Mouse (Mus musculus) C2C12 (cell line): ENCODE data around the gene Csrnp1. TPM values are rescaled to one million over a fixed set of nuclear protein-coding genes. Genes with fewer than 3 reads are reported as not detected.

ENCODE experiments used
- H3K27me3 ChIP-seq: one replicate; pipeline ENCODE4 v1.6.1; 2011; ENCODE audit not compliant: control insufficient read depth, insufficient read depth, insufficient read length
- H3K36me3 ChIP-seq: one replicate; pipeline ENCODE4 v1.6.1; 2011; ENCODE audit not compliant: control insufficient read depth, insufficient read depth
- H3K4me3 ChIP-seq: one replicate; pipeline ENCODE4 v1.5.1; 2011; ENCODE audit warnings: mild to moderate bottlenecking, control low read depth; ENCODE audit not compliant: poor library complexity, insufficient read depth, severe bottlenecking
- H3K79me2 ChIP-seq: one replicate; pipeline ENCODE4 v1.6.1; 2011; ENCODE audit not compliant: control insufficient read depth, insufficient read depth
- H3K79me3 ChIP-seq: one replicate; pipeline ENCODE4 v1.6.1; 2011; ENCODE audit warnings: low read depth, control low read depth
- H3ac ChIP-seq: one replicate; pipeline ENCODE3; 2011; ENCODE audit warnings: low read depth; ENCODE audit not compliant: control insufficient read depth, insufficient read length
- CEBPB ChIP-seq: IDR thresholded peaks from one replicate; pipeline ENCODE4 v1.6.1; 2011; ENCODE audit warnings: low read depth, mild to moderate bottlenecking, control low read depth, moderate library complexity
- CTCF ChIP-seq: IDR thresholded peaks from one replicate; pipeline ENCODE4 v1.5.1; 2011; ENCODE audit not compliant: control insufficient read depth, insufficient read depth, insufficient read length
- FOSL1 ChIP-seq: IDR thresholded peaks from one replicate; pipeline ENCODE4 v1.8.0; 2011; ENCODE audit warnings: mild to moderate bottlenecking, low read length; ENCODE audit not compliant: poor library complexity, insufficient read depth, severe bottlenecking
- MAX ChIP-seq: IDR thresholded peaks from one replicate; pipeline ENCODE4 v1.6.1; 2011; ENCODE audit warnings: mild to moderate bottlenecking, control low read depth
- MYOD1 ChIP-seq: IDR thresholded peaks from one replicate; pipeline ENCODE4 v1.6.1; 2011; ENCODE audit warnings: low read depth; ENCODE audit not compliant: control insufficient read depth, insufficient read length
- MYOG ChIP-seq: IDR thresholded peaks from one replicate; pipeline ENCODE4 v1.6.1; 2011; ENCODE audit not compliant: control insufficient read depth, insufficient read length; ENCODE audit errors: extremely low read depth
- USF1 ChIP-seq: IDR thresholded peaks from one replicate; pipeline ENCODE4 v1.6.1; 2011; ENCODE audit warnings: low read depth, mild to moderate bottlenecking, control low read depth, moderate library complexity
- polyA plus RNA-seq: library from polyadenylated mRNA; unstranded; fragments of >200 nt; fragmentation: generic; extraction: Trizol; gene quantifications from one replicate; pipeline ENCODE4 v1.2.1, GENCODE M21; 2012; ENCODE audit warnings: missing spikeins

The Csrnp1 gene
- polyA plus RNA-seq, 1 experiment = 21.2 TPM

DNA sequence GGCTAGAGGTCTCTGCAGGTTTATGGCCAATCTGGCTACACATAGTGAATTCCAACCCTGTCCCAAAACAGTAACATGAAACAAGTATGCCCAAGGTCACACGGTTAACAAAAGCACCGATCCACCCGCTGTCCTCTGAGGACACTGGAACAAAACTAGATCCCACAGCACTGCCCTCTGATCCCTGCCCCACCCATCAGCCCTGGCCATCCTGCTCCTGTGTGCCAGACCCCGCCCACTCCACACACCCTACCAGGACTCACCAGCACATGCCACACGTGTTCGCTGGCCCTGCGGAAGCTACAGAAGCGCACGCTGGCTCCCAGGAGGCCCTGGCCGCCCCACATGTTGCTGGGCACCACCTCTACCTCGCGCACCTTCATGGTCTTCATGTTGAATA is 52.1 kb downstream of the Csrnp1 start:
- no peak for TF ChIP-seq USF1
- Histone ChIP-seq H3K27me3 (no peaks in the 10 kb centered on the region), H3K36me3 (peaks cover 6% of the 10 kb centered on the region), H3K4me3 (no peak overlapping the region), H3K79me3 (no peaks in the 10 kb centered on the region), H3K79me2 (peaks cover 8% of the 10 kb centered on the region), H3ac (no peak overlapping the region)

DNA sequence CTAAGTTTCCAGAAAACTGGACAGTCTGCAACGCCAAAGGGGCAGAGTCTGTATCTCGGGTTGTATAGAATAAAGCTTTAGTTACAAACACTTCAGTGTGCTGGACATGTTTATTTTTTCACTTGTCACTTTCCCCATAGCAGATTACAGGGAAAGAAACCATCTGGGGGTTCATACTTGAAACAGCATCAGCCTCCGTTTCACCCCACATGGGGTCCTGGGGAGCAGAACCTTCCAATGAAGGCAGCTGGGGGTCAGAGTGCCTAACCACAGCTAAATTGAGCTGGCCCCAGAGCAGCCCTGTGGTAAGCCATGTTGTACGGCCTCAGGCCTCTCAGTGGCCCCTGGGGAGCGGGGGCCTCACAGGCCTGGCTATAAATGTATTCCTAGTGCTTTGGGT is 58.0 kb downstream of the Csrnp1 start:
- H3ac ChIP-seq = no peak overlapping the region
- TF ChIP-seq MYOG (no peak), MAX (no peak)
- no peak overlapping the region for H3K4me3 ChIP-seq
- H3K79me3 ChIP-seq = no peaks in the 10 kb centered on the region
- no peaks in the 10 kb centered on the region for H3K27me3 ChIP-seq
- H3K79me2 ChIP-seq = no peaks in the 10 kb centered on the region
- H3K36me3 ChIP-seq = peaks cover 31% of the 10 kb centered on the region

DNA sequence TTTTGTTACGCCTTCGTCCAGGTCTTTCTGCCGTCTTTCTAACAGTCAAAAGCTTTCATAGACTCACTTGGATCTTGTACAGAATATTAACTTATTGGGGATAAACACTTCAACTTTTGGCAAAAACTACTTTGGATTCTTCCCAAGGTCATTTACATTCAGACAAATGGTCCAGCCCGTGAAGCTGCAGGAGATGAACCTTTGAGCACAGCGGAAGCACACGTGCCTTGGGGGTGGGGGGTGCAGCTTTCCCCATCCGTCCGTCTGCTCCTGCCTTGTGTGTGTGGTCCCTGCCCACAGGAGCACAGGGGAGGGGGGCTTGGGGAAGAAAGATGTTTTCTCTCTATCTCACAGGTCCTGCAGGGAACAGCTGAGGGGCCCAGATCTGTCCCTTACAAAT is 58.7 kb downstream of the Csrnp1 start:
- Histone ChIP-seq H3K36me3 (peaks cover 30% of the 10 kb centered on the region), H3K79me2 (no peaks in the 10 kb centered on the region), H3K27me3 (no peaks in the 10 kb centered on the region), H3K4me3 (no peak overlapping the region), H3ac (no peak overlapping the region), H3K79me3 (no peaks in the 10 kb centered on the region)
- TF ChIP-seq FOSL1 (no peak), CEBPB (no peak), MYOD1 (no peak), MYOG (no peak), MAX (no peak), USF1 (no peak), CTCF (no peak)

DNA sequence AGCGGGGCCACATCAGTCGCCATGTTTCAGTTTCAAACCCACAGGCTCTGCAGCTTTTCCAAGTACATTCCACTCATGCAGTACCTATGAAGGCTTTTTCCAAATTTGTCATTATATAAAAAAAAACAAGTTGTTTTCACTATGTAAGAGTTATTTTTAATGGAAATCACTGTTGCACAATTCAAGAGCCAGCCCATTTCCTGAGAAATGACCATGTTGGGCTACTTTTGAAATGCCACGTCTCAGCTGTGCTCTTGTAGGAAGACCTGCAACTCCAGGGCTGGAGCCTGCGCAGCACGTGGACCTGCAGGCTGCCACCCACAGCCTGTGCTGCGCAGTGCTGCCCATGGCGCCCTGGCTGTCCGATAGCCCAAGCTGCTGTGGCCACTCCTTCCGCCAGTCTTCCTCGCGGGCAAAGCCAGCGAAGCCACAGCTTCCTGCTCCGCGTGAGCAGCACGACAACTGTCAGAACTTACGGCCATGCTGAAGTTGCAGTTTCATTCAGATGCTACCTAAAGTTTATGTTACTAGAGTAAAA is 59.3 kb downstream of the Csrnp1 start:
- Histone ChIP-seq H3K79me2 (no peaks in the 10 kb centered on the region), H3K79me3 (no peaks in the 10 kb centered on the region), H3K36me3 (peaks cover 25% of the 10 kb centered on the region), H3K4me3 (no peak overlapping the region), H3ac (no peak overlapping the region), H3K27me3 (no peaks in the 10 kb centered on the region)
- TF ChIP-seq CTCF (no peak), FOSL1 (no peak), USF1 (no peak), CEBPB (no peak), MAX (no peak), MYOG (no peak), MYOD1 (no peak)

DNA sequence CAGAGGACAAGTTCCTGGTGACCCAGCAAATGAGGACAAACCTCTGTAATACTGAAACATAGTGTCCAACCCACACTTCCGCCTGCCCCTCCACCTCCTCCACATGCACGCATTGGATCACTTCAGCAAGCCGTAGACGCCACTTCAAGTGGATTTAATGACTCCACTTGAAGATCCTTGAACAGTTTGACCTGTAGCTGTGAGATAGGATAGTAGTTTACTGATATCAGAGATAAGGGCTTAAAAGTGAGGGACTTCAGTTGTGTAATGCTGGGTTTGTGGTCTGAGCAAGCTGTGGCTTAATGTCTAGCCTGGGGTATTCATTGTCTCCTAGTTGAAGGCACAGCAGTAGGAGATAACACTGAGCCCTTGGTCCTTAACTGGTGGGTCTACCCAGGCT is 61.0 kb downstream of the Csrnp1 start:
- H3K36me3 ChIP-seq = peaks cover 29% of the 10 kb centered on the region
- no peaks in the 10 kb centered on the region for H3K79me2 ChIP-seq
- TF ChIP-seq CTCF (no peak), CEBPB (no peak), MYOG (no peak), USF1 (no peak), MAX (no peak), MYOD1 (no peak), FOSL1 (no peak)
- H3K79me3 ChIP-seq = no peaks in the 10 kb centered on the region
- no peaks in the 10 kb centered on the region for H3K27me3 ChIP-seq
- no peak overlapping the region for H3ac ChIP-seq
- no peak overlapping the region for H3K4me3 ChIP-seq

Other genes with a start within 250 kb of the Csrnp1 start
- gene Scn11a, start 159.2 kb downstream of the Csrnp1 start, polyA plus RNA-seq = 0.01 TPM
- gene Wdr48, start 89.8 kb downstream of the Csrnp1 start, polyA plus RNA-seq = 16.8 TPM
- 11.0 TPM for gene Gorasp1, start 47.1 kb downstream of the Csrnp1 start, polyA plus RNA-seq
- 0.06 TPM for gene Ttc21a, start 47.1 kb downstream of the Csrnp1 start, polyA plus RNA-seq
- 3.5 TPM for gene Xirp1, start 38.9 kb upstream of the Csrnp1 start, polyA plus RNA-seq
- 0.04 TPM for gene Cx3cr1, start 85.2 kb upstream of the Csrnp1 start, polyA plus RNA-seq
- gene Ccr8, start 107.5 kb upstream of the Csrnp1 start, polyA plus RNA-seq = not detected
- 17.1 TPM for gene Slc25a38, start 125.7 kb upstream of the Csrnp1 start, polyA plus RNA-seq
- 3,947 TPM for gene Rpsa, start 143.0 kb upstream of the Csrnp1 start, polyA plus RNA-seq
- gene Mobp, start 165.0 kb upstream of the Csrnp1 start, polyA plus RNA-seq = not detected